Mouse (Mus musculus) testis, adult 2 months (tissue): ENCODE measurements around the gene BC030499.

ENCODE experiments used
- CTCF ChIP-seq: fragments of 200-500 bp; IDR thresholded peaks from 2 replicates; pipeline ENCODE4 v1.5.1; 2012; ENCODE audit warnings: low read depth, mild to moderate bottlenecking, inconsistent platforms, low read length, moderate library complexity; ENCODE audit not compliant: control insufficient read depth, insufficient read depth, insufficient replicate concordance
- POLR2A ChIP-seq: fragments of 200-500 bp; IDR thresholded peaks from 2 replicates; pipeline ENCODE4 v1.6.1; 2012; ENCODE audit warnings: low read depth, mild to moderate bottlenecking, inconsistent platforms, low read length, moderate library complexity; ENCODE audit not compliant: control insufficient read depth

DNA sequence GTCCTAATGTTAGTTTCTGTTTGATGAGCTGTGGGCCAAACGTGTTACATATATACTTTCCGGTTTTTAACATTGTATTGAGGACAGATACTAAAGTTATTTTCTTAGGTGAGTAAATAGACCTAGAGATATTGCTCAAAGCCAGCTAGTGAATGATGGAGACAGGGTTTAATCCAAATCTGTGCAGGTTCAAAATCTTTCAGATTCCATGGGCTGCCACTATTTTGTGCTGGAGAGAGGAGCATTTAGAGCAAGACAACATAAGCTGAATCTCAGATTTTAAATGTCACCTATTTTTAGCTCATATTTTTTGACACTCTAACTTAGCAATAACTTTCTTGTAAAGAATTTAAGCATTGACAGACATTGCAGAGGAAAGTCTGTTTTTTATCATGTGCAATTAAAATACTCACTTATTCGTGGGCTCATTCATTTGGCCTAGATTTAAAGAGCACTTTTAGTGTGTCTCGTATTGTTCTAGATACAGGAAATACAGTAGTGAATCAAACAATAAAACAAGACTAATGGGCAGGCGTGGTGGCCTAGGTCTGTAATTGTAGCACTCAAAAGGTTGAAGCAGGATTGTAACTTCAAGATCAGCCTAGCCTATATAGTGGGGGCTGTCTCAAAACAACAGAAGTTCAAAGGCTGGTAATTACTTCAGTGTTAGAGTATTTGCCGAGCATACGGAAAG is 44.2 kb upstream of the BC030499 start:
- TF ChIP-seq CTCF (no peak), POLR2A (no peak)
